Mouse (Mus musculus) lung, postnatal 0 days (tissue): ENCODE measurements at regions not wholly inside any gene's neighbourhood (a gene's known extent, or its start where the extent isn't known, plus 50 kb on each side); places are given as distances from the start of the nearest gene placed in this dataset.

ENCODE experiments used
- CTCF ChIP-seq: IDR thresholded peaks from 2 replicates; pipeline ENCODE4 v1.5.1; 2016; ENCODE audit warnings: antibody characterized with exemption, mild to moderate bottlenecking
- EP300 ChIP-seq: IDR thresholded peaks from 2 replicates; pipeline ENCODE4 v1.6.1; 2016; ENCODE audit warnings: antibody characterized with exemption, mild to moderate bottlenecking, control low read depth

DNA sequence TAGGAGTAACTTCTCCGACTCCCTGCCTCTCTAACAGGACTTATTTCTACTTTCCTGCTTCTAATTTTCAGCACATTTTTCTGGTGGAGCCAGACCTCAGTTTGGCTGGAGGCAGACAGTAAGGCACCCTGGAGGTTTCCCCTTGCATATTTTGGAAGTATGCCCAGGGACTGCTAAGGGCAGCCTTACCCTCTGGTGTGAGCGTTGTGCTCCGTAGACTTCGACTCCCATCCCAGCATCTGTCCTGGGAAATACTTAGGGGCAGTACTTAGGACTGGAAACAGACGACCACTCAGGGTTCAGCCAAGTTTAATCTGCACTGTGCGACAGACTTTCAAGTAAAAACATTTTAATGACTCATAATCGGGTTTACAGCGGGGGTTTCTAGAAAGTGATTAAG, 71.0 kb upstream of the Aff3 start:
- TF ChIP-seq CTCF = no peak
- TF ChIP-seq EP300 = no peak
